Mouse (Mus musculus) CH12.LX (cell line): ENCODE measurements around the gene Tgtp2.

Source experiments
- CTCF ChIP-seq, 2 experiments: IDR thresholded peaks in 1 of 2; conservative IDR thresholded peaks in 1 of 2; 2 replicates each; pipeline ENCODE4 v1.5.1; 2011 to 2012; ENCODE audit warnings: low read depth in 2 of 2, low read length in 2 of 2, improper control_type of control experiment in 1 of 2, inconsistent platforms in 1 of 2, mild to moderate bottlenecking in 1 of 2, moderate library complexity in 1 of 2
- JUND ChIP-seq: conservative IDR thresholded peaks from 2 replicates; pipeline ENCODE4 v1.6.1; 2011; ENCODE audit warnings: low read depth, low read length, improper control_type of control experiment
- MAFK ChIP-seq: IDR thresholded peaks from 2 replicates; pipeline ENCODE4 v1.6.1; 2011; ENCODE audit warnings: low read length, improper control_type of control experiment; ENCODE audit not compliant: insufficient replicate concordance
- MAX ChIP-seq: IDR thresholded peaks from 2 replicates; pipeline ENCODE4 v1.6.1; 2011; ENCODE audit warnings: low read length, improper control_type of control experiment
- MEF2A ChIP-seq: IDR thresholded peaks from 2 replicates; pipeline ENCODE4 v1.6.1; 2014; ENCODE audit warnings: low read depth, mild to moderate bottlenecking, inconsistent platforms, low read length, improper control_type of control experiment, borderline replicate concordance
- PAX5 ChIP-seq: IDR thresholded peaks from 2 replicates; pipeline ENCODE4 v1.6.1; 2012; ENCODE audit warnings: low read length, inconsistent platforms, mixed read lengths
- POLR2A ChIP-seq: IDR thresholded peaks from 2 replicates; pipeline ENCODE4 v1.6.1; 2011; ENCODE audit warnings: low read depth, mild to moderate bottlenecking, improper control_type of control experiment, low read length
- ZKSCAN1 ChIP-seq: IDR thresholded peaks from 2 replicates; pipeline ENCODE4 v1.6.1; 2012; ENCODE audit warnings: low read depth, inconsistent platforms, low read length, improper control_type of control experiment, borderline replicate concordance

DNA sequence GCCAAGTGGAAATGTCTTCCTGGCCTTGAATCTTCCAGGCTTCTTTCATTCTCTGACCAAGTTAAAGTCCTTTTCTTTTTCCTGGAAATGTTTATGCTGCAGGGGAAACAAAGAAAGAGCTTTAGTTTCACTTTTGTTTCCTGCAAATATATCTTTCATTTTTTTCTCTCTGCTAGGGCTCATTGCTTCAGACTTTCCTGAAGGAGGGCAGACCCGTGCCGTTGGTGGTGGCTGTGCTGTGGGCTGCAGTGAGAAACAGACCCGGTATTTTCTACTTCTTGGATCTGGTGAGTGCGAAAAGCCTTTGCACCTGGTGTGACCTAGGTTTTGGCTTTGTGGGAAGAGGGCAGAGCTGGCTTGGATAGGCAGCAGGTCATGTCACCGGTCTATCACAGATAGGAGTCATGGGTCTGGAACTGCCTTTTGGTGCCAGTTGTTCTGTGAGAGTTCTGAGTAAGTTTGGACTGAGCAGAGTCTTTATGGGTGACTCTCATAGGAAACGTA lies 22.9 kb upstream of the Tgtp2 start:
- TF ChIP-seq PAX5, result no peak
- TF ChIP-seq POLR2A, result no peak; the same call in 1 of the 2 replicates
- no peak for TF ChIP-seq CTCF (conservative IDR thresholded peaks at IDR 0.05 in 1 of 2, IDR thresholded peaks at IDR 0.05 in 1 of 2; ENCODE audit: low read depth in 2 of 2, low read length in 2 of 2)
- TF ChIP-seq MEF2A, result no peak; the same call in 1 of the 2 replicates
- TF ChIP-seq MAX, result no peak
- TF ChIP-seq JUND, result no peak
- TF ChIP-seq ZKSCAN1, result no peak
- TF ChIP-seq MAFK, result no peak
